Mouse (Mus musculus): ENCODE results near the gene Cadps2. TPM values are rescaled to one million over a fixed set of nuclear protein-coding genes. Genes with fewer than 3 reads are reported as not detected.

Cadps2 gene
- total RNA-seq, 2 experiments from 2014 or later, result 1.7 to 2.2 TPM

DNA sequence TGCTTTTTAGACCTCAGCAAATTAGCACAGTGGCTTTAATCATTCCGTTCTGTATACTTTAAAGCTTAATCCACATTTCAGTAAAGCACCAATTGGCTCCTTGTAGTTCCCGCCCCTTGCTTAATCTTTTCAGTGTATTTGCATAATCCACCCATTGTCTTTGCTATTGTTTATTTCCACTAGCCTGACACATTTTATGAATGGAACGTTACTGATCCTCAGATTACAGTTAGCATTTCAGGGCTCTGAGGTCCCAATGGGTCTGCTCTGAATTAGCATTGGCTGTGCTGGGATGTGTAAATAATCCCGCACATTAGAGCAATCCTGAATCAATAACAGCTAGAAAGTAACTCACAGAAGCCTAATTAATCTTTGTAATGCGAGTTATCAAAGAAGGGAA, 452.5 kb downstream of the Cadps2 start:
- DNase-seq, result no peak
- intact Hi-C loops (cut with DNase I), result no loop called here

DNA sequence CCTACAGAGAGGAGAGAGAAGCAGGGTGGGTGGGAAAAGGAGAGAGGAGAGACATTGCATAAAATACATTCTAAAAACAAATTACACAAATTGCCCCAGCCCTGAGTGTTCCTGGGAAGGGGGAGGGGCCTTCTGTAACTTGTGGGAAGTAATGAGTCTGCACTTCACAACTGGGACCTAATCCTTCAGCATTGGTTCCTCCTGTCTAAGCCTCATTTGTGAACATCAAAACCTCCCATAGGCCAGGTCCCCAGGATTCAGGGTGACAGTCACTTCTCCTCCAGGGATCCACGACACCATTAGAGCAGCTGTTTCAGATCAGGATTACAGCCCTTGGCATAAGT, 456.2 kb downstream of the Cadps2 start:
- intact Hi-C loops (cut with DNase I), result no loop called here
- DNase-seq, result no peak

DNA sequence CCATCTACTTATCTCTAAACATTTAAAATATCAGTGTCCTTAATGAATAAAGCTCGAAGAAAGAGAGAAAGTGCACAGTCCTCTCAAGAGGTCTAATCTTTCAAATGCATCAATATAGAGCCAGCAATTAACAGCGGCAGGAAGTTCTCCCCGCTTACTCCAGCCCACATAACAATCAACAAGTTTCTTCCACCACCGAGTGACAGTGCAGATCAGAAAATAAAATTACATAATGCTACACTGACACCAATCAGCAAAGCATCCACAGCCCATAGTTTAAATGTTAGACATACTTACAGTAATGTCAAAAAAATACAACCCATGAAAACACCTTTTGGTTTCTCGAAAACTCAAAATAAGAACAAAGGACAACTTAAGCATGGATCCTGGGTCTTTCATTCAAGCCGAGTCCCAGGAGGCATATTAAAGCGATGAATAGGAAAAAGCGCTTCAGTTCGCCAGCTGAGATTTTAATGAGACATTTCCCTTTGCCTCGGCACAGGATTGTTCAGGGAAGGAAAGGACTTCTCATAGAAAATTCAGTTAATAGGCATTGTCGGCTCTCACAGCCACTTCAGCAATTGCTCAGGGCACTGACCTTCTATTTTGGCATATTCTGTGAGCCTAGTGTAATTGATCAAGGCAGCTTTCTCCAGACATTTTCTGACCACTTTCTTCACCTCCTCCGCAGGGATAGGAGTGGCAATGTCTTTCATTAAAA, 456.8 kb downstream of the Cadps2 start:
- intact Hi-C loops (cut with DNase I), result no loop called here
- no peak for DNase-seq

DNA sequence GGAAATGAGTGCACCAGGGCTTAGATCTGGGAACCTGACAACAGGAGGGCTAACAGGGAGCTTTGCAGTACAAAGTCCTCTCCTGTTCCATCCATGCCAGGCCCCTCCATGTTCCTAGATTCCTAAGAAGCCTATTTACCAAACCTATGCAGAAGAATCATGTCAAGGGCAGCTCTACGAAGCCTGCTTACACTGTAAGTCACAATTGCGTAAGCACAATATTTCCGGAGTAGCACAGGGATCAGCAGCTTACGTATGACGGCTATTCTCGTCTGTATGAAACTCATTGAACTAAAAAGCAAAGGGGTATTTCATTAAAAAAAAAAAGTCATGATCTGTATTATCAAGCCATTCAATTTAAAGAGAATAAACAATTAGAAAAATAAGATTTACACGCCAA, 462.9 kb downstream of the Cadps2 start:
- intact Hi-C loops (cut with DNase I), result no loop called here
- DNase-seq, result no peak

DNA sequence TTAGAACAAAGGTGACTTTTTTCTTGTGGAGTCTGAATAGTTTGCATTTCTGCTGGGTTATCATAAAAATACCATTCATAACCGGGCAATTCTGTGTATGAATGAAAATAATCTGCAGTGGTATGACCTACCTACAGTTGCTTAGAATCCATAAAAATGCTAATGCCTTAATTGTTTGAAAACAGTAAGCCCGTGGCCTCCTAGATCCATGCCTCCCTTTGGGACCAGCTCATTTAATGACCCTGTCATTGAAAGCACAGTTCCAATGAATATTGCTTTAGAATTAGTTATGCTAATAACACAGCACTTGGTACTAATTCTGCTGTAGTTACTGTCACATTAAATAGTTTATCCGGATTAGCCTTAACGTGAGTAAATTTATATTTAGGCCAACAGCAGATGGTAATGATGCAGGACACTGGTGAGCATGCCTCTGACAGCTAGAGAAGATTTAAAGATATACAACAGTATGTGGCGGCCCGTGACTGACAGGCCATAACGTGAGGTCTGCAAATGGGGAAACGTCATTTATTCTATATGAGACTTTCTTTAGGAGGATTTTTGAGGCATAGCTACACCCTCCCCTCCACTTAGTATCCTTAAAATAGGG, 477.3 kb downstream of the Cadps2 start:
- DNase-seq, result no peak
- intact Hi-C loops (cut with DNase I), result no loop called here

DNA sequence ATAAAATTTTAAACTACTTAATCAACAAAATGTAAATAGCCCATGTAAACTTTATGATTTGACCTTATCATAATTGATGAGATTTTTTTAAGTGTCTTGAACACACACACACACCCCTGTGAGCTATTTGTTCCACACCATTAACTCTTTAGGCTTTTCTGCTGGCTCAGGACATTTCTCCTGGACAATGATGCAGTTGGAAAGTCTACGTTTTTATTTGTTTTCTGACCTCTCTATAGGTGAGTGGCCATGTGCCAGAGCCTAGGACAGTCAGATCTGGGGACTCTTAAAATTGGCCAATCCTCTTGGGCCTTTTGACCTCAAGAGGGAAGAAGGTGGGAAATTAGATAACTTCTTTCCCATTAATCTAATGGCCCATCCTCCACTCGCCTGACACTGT, 478.6 kb downstream of the Cadps2 start:
- no peak for DNase-seq
- intact Hi-C loops (cut with DNase I), result no loop called here

DNA sequence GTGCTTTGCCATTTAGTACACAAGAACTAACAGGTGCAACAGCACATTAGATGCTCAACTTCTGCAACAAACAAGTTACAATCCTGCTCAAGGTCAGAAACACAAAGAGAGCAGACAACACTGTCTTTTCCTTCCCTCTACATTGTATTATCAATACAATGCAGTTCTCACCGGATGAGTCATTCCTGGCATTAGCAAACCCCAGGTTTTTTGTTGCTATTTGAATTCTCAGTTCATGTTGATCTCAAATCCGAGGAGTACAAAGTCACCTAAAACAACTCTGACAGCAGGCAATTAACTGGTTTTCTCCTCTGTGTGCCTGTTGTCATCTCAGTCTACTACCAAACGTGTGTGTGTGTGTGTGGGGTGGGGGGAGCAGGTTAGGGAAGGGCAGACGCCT, 483.1 kb downstream of the Cadps2 start:
- intact Hi-C loops (cut with DNase I), result no loop called here
- DNase-seq, result no peak

DNA sequence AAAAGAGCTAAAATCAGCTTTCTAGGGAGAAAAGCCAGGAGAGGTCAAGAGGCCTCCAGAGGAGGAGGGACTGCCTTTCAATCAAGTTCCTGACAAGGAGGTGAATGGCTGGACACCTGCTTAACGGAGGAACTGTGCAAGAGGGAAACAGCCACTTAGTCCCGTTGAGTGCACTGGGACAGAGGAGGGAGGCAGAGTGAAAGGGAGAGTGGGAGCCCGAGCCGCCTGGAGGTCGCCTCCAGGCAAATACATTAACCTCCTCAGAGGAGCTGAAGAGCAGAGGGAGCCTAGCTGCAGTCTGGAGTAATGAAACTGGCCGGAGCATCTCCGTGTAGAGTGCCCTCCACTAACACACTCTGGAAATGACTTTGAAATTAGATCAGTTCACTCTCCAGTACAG, 485.7 kb downstream of the Cadps2 start:
- intact Hi-C loops (cut with DNase I), result no loop called here
- no peak for DNase-seq

DNA sequence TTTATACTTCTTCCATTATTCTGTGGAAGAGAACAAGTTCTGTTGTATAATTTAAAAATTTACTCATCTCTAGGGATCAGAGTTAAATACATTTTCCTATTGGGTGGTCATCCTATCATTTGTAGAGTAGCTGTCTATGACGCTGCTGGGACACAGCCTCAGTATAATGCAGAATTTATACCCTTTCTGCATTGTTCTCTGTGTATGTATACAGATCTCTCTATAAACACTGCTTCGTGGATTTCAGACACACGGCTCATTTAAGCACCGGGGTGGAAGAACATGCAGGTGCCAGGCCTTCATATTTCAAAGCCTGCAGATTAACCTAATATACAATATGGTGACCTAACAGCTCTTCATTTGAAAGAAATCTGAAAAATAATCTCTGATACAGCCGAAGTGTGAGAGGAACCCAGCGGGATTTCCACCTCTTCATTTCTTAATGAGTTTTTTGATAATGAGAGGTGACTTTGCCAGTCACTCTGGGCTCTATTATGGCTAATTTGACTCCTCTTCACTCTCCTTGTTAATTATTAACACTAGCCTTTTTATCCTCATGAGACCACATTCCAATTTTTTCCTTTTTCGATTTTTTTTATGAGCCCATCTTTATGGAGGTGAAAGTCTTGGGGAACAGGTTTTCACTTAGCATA, 501.7 kb downstream of the Cadps2 start:
- intact Hi-C loops (cut with DNase I), result no loop called here
- no peak for DNase-seq

DNA sequence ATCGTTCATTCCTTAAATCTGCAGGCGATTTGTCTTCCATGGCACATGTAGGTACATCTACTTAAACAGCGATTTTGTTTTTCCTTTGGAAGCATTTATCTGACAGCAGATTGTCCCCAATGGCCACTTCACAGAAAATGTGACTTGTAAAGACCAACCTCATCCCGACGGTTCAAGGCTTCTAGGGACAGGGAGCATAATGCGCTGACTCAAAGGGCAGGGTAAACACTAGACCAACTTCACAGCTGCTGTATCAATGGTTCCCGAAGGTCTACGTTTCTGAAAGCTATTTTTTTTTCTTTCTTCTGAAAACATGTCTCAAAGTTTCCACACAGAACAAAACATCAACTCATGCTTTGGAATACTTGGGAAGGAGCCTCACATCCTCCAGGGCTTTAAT, 524.3 kb downstream of the Cadps2 start:
- intact Hi-C loops (cut with DNase I), result no loop called here
- no peak for DNase-seq

DNA sequence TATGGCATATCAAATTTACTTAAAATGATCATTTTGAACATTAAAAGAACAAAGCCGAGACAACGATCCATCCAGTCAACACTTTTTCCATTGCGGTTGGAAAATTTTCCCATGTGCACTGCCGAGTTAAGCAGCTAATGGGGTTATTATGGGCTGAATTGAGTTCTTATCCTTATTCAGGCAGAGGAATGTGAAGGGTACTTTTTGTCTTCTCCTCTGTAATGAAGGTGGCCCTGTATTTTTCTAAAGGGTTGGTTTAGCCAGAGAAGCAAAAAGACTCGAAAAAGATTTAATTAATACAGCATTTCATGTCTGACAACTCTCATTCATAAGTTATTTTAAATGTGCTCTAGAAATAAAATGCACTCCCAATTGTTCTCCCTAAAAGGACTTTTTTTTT, 524.9 kb downstream of the Cadps2 start:
- intact Hi-C loops (cut with DNase I), result no loop called here
- DNase-seq, result no peak

DNA sequence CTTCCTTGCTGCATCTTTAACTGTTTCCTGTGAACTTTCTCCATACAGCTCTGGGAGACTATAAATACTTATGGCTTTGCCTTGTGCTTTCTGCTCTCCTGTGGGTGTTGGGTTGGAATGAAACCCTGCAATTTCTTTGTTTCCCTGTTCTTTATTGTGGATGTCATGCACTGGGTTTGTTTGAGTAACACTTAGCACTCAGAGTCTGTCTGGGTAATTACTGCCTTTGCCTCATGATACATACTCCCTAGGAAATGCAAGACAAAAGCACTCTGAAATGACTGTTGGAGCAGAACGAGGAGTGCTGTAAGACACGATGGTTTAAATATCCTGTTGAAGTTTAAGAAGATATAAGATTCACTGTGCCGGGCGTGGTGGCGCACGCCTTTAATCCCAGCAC, 533.2 kb downstream of the Cadps2 start:
- intact Hi-C loops (cut with DNase I), result no loop called here
- no peak for DNase-seq

DNA sequence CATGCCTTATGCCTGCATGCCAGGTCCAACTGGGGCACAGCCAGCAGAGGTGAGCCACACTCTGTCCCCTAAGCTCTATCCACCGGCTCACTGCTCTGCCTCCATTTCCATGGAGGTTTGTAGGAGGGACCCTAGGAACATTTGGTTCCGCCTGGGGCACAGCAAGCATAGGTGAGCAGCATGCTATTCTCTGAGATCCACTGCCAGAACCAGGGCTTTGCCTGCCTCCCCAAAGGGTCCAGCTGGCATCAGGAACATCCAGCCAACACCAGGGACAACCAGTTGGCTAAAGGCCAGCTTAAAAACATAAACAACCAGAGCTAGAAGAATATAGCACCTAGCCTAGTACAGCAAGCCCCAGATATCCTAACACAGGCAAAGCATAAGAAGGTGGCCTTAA, 540.6 kb downstream of the Cadps2 start:
- intact Hi-C loops (cut with DNase I), result no loop called here
- no peak for DNase-seq

DNA sequence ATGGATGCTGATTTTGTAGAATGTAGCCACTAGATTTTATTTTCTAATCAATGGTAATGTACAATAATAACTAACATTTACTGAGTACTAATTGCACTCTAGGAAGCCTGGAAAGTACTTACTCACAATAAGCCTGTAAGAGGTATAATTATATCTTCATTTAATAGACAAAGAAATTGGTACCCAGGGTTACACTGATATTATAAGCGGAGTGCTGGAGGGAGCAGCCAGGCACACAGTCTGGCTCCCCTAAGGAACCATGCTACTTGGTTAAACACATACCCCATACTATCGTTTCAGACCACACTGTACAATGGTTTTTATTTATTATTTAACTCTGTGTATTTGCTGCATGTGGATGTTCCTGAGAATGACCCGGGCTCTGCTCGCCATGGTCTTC, 544.5 kb downstream of the Cadps2 start:
- intact Hi-C loops (cut with DNase I), result no loop called here
- no peak for DNase-seq

DNA sequence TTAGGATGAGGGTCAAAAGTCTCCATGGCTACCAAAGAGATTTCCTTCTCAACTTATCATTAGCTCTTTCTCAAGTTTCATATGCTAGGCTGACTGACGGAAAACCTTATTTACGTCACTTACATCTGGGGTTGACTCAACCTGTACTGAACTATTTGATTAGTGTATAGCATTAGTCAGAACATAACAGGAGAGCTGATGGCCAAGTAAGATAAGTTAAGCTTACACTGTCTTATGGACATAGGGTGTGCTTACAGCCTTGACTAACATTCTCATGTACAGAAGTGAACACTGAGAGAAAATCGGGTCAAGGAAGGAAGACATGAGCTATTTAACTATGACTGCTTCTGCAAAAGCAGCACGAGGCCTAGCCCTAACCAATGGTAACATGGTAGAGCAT, 550.5 kb downstream of the Cadps2 start:
- DNase-seq, result no peak
- intact Hi-C loops (cut with DNase I), result no loop called here

DNA sequence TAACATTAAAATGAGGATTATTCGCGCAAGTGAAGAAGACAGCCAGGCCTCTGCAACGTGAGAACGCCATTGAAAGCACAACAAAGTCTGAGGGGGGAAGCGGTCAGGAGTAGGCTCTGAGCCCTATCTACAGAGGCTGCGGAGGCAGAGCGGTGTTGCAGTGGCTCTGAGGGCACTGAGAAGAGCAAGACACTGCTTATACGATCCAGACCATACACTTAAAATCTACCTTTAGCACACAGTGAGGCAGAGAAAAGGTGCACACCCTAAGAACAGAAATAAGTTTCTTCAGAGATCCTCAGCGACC, 557.8 kb downstream of the Cadps2 start:
- DNase-seq, result no peak
- intact Hi-C loops (cut with DNase I), result no loop called here

DNA sequence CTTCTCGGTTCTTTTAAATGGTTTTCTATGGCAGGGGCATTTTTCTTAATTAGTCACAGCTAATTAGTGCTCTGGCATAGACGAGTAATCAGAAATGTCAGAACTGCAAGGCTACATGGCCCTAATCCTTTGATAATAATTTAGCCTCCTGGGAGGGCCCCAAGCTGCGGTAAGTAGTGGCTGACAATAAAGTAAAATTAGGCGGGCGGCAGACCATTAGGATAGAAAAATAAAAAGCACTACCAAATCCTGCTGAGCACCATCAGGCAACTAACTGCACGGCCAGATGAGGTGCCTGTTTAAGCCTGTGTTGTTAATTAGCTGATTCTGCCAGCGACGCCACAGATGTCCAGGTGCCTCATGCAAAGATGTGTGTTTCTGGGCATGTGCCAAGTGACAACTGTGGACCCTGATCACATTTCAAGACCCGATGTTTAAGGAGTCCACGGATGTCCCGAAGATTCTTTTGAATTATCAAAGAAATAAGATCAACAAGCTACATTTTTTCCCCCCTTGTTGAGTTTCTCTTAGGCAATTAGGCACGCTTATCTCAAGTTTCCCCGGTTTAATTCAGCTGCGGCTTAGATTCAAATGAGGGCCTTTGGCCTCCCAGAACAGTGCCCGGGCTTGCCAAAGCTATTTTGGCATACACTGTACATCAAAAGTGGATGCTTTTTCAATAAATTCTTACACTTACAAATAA, 558.3 kb downstream of the Cadps2 start:
- DNase-seq, result no peak

DNA sequence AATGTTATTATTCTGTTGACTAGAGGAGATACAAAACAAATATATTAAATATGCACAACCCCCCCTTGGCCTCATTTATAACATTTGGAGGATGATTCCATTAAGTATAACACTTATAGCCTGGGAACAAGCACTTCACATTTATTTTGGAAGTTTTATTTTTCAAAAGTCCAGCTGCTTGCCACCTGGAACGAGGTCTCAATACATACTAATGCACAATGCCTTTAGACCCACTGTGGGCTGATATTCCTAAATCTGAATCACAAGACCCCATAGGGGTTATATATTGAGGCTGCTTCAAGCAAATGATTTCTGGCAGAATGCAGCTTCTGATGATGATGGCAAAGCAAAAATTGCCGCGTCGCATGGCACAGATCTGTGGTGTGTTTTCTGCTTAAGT, 565.7 kb downstream of the Cadps2 start:
- no peak for DNase-seq
- intact Hi-C loops (cut with DNase I), result no loop called here

More for the DNA sequence above, 558.3 kb downstream of the Cadps2 start:
- intact Hi-C loops (cut with DNase I), result no loop called here

DNA sequence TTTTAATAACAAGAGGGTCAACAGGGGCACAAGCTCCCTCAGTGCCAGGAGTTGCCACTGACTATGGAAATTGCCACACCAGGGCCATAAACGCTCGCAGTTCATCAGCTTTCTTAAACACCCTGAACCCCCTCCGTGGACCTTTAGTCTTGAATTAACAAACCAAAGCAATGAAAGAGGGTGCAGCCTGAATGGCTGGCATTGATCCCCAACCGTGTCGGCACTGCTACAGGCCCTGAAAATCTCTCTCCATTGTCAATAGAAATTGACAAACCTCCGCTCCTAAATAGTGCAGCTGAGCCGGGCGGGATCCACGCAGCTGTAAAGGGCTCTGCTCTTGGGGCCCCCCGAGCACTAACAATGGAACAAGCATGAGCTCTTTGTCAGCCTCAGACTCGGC, 566.2 kb downstream of the Cadps2 start:
- intact Hi-C loops (cut with DNase I), result no loop called here
- DNase-seq, result no peak

DNA sequence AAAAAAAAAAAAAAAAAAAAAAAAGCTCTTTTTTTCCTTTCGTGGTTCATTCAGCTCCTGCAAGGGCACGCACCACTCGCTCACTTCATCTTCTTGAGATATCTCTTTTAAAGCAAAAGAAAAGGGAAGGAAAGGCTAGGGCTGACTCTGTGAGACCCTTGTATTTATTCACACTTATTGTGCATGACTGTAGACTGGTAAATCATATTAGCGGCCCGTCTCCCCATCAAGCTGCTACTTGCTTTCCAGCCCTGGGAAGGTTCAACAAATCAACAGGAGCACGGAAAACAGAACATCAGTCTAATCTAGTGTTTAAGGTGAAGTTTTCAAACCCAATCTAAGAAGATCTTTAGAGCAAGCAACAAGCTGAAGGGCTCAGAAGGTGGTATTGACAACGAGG, 566.7 kb downstream of the Cadps2 start:
- no peak for DNase-seq
- intact Hi-C loops (cut with DNase I), result no loop called here

DNA sequence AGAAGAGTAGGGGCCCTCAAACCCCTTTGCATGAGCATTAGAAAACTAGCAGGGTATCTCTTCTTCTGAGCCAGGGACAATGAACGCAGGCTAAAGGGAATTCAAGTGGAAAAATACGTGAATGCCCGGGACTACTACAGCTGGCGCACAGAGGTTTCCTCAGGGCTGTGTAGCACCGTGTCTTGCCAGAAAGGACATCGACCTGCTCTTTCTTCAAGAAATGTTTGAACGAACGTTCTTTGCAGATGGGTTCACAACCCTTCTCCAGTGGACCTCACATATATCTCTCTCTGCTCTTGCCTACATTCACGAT, 578.5 kb downstream of the Cadps2 start:
- intact Hi-C loops (cut with DNase I), result no loop called here
- no peak for DNase-seq

Measured in heart, postnatal 14 days (tissue).